Mouse (Mus musculus) stomach, postnatal 0 days (tissue): Measurements from ENCODE around the gene Aqr. TPM values are rescaled to one million over a fixed set of nuclear protein-coding genes. Genes with fewer than 3 reads are reported as not detected.
"Not testable (repeated sequence)": the region's sequence is repeated elsewhere in the genome, so short reads cannot be mapped to it uniquely, and the experiment has no call there.

Experiments used
- ATAC-seq: fragments of 200-750 bp; cut with Nextera tagmentation; 2 replicates; pipeline ENCODE4 v1.8.0; 2017; ENCODE audit not compliant: low FRiP score, low TSS enrichment
- DNase-seq: peaks from one replicate; pipeline ENCODE4 v3.0.0-alpha.2; 2016; ENCODE audit warnings: low spot score
- H3K27ac ChIP-seq: fragments of 300-500 bp; sonication (generic); replicated peaks from 2 replicates; pipeline ENCODE4 v1.5.1; 2014; ENCODE audit warnings: mild to moderate bottlenecking, control low read depth
- H3K27me3 ChIP-seq: fragments of 300-500 bp; sonication (generic); 2 replicates; pipeline ENCODE4 v1.6.1; 2014; ENCODE audit warnings: low read length; ENCODE audit not compliant: control insufficient read depth, insufficient read depth
- H3K36me3 ChIP-seq: fragments of 300-500 bp; sonication (generic); 2 replicates; pipeline ENCODE4 v1.6.1; 2014; ENCODE audit warnings: low read length, mixed read lengths; ENCODE audit not compliant: control insufficient read depth, insufficient read depth
- H3K4me1 ChIP-seq: fragments of 300-500 bp; sonication (generic); replicated peaks from 2 replicates; pipeline ENCODE4 v1.6.1; 2014; ENCODE audit warnings: antibody characterized with exemption; ENCODE audit not compliant: control insufficient read depth, insufficient read depth
- H3K4me2 ChIP-seq: fragments of 300-500 bp; sonication (generic); replicated peaks from 2 replicates; pipeline ENCODE4 v1.6.1; 2014; ENCODE audit warnings: low read depth, mild to moderate bottlenecking, control low read depth, moderate library complexity
- H3K4me3 ChIP-seq: fragments of 300-500 bp; sonication (generic); 2 replicates; pipeline ENCODE4 v1.5.1; 2014; ENCODE audit warnings: low read depth, low read length, control low read depth
- H3K9ac ChIP-seq: fragments of 300-500 bp; sonication (generic); 2 replicates; pipeline ENCODE4 v1.6.1; 2014; ENCODE audit warnings: mild to moderate bottlenecking, low read length, control low read depth, mixed read lengths
- H3K9me3 ChIP-seq: fragments of 300-500 bp; sonication (generic); 2 replicates; pipeline ENCODE4 v1.6.1; 2016; ENCODE audit warnings: low read length; ENCODE audit not compliant: control insufficient read depth
- CTCF ChIP-seq: IDR thresholded peaks from 2 replicates; pipeline ENCODE4 v1.5.1; 2016; ENCODE audit warnings: antibody characterized with exemption, low read depth, mild to moderate bottlenecking, moderate library complexity
- EP300 ChIP-seq: optimal IDR thresholded peaks from 2 replicates; pipeline ENCODE3; 2016; ENCODE audit warnings: antibody characterized with exemption
- WGBS: fragments of 180-500 bp; shearing (Covaris S2); extraction: QIAGEN DNeasy Blood & Tissue Kit; methylation state at CpG from one replicate; pipeline ENCODE4 v1.1.7; 2014; 5-methylcytosine and 5-hydroxymethylcytosine counted together
- polyA plus RNA-seq: library from polyadenylated mRNA; unstranded; fragments of >200 nt; fragmentation: Nextera tagmentation; extraction: Ambion mirVana; gene quantifications from 2 replicates; pipeline ENCODE4 v1.2.1, GENCODE M21; 2015

Gene Aqr
- polyA plus RNA-seq, result 21.4 TPM in 2 replicates

DNA sequence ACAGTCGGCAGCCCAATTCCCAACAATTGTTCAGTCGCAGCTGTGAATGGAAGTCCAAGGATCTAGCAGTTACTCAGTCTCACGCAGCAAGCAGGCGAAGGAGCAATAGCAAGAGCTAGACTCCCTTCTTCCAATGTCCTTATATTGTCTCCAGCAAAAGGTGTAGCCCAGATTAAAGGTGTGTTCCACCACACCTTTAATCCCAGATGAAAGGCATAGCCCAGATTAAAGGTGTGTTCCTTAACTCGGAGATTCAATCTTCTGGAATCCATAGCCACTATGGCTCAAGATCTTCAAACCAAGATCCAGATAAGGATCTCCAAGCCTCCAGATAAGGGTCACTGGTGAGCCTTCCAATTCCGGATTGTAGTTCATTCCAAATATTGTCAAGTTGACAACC, at the start of gene Aqr:
Gene Aqr (minus strand): TSS at position 101 of the 400 bp plus-strand sequence.
- not testable (repeated sequence) for H3K9ac ChIP-seq, H3K4me2 ChIP-seq, H3K36me3 ChIP-seq, H3K27me3 ChIP-seq, H3K4me3 ChIP-seq, H3K9me3 ChIP-seq, DNase-seq, H3K27ac ChIP-seq, ATAC-seq, H3K4me1 ChIP-seq
- 67% methylated on average over 1 of the region's 6 CpGs for WGBS

DNA sequence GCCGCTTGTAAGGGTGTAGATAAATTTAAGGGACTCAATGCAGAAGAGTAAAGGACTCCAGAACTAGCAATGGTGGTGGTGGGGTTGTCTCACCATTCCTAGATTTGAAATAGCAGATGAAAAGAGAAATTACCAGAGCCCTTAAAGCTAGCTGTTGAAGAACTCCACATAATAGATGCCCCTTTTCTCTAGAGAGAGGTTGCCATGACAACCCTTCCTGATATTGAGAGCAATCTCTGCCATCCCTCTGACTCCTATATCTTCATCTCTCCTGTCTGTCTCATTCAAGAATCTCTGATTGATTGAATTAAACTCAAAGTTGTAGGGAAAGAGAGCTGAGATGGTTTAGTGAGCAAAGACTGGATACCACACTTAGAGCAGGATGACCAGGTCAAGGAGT, 49.7 kb upstream of the Aqr start:
- Histone ChIP-seq H3K27me3 (no peaks in the 10 kb centered on the region), H3K4me3 (no peak overlapping the region), H3K4me2 (no peak overlapping the region), H3K9me3 (no peaks in the 10 kb centered on the region), H3K4me1 (no peaks in the 10 kb centered on the region), H3K9ac (no peak overlapping the region), H3K27ac (no peak overlapping the region), H3K36me3 (no peaks in the 10 kb centered on the region)
- WGBS, result 74% methylated on average over 1 of the region's 1 CpGs
- no peak for TF ChIP-seq EP300
- no peak for TF ChIP-seq CTCF
- DNase-seq (no peak), ATAC-seq (no peak)

DNA sequence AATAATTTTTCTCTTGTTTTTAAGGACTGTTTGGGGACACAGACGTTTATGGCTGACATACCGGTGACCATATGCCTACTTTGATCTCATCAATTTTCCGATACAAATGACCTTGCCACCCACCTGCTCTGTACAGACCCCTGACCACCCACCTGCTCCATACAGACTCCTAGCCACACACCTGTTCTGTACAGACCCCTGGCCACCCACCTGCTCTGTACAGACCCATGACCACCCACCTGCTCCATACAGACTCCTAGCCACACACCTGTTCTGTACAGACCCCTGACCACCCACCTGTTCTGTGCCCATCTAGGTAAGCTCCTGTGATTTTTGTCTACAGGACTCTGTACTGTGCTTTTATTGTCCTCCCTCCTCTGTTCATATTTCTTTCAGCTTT, 48.8 kb upstream of the Aqr start:
- WGBS, result 80% methylated on average over 3 of the region's 3 CpGs
- H3K9me3 ChIP-seq, result no peaks in the 10 kb centered on the region
- DNase-seq, result no peak
- H3K4me2 ChIP-seq, result no peak overlapping the region
- no peaks in the 10 kb centered on the region for H3K4me1 ChIP-seq
- H3K27me3 ChIP-seq, result no peaks in the 10 kb centered on the region
- ATAC-seq, result no peak
- H3K27ac ChIP-seq, result no peak overlapping the region
- no peak overlapping the region for H3K4me3 ChIP-seq
- H3K9ac ChIP-seq, result no peak overlapping the region
- H3K36me3 ChIP-seq, result no peaks in the 10 kb centered on the region
- TF ChIP-seq EP300 (no peak), CTCF (no peak)

DNA sequence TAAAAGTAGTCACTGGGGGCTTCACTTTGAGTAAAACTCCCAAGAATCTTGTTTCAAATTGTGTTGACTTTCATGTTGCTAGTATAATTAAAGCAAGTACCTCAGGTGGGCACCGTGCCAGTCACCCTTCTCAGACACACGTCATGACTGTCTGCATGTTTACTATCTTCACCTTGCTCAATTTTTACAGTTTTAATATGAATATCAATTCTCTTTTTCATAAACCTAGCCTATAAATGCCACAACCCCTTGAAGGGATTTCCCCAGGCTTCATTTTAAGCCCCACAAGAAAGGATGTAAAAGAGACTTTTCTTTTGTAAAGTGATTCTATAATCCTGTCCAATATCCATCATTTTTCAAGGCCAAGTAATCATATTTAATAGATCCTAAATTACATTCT, 44.4 kb upstream of the Aqr start:
- ATAC-seq (no peak), DNase-seq (no peak)
- TF ChIP-seq CTCF (no peak), EP300 (no peak)
- H3K36me3 ChIP-seq, result no peaks in the 10 kb centered on the region
- WGBS, result 55% methylated on average over 2 of the region's 2 CpGs
- no peaks in the 10 kb centered on the region for H3K4me1 ChIP-seq
- no peaks in the 10 kb centered on the region for H3K27me3 ChIP-seq
- H3K4me2 ChIP-seq, result no peak overlapping the region
- H3K27ac ChIP-seq, result no peak overlapping the region
- no peak overlapping the region for H3K9ac ChIP-seq
- no peak overlapping the region for H3K4me3 ChIP-seq
- no peaks in the 10 kb centered on the region for H3K9me3 ChIP-seq

DNA sequence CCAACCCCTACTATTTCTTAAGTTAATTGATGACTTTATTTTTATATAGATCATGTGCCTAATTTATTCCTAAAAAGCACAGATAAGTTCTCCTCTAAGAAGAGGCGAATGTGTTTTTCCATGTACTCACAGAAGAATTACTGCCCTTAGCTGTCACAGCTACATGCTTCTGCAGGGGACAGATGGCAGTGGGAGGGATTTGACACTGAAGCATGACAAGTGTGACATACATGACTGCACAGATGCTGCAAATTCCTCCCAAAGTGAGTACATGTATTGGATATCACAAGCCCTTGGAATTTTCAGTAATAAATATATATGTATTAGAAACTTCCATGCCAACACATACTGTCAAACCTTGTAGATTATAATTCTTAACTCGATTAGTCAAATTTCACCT, 41.8 kb upstream of the Aqr start:
- Histone ChIP-seq H3K4me2 (no peak overlapping the region), H3K4me3 (no peak overlapping the region), H3K9me3 (no peaks in the 10 kb centered on the region), H3K27ac (no peak overlapping the region), H3K4me1 (no peaks in the 10 kb centered on the region), H3K9ac (no peak overlapping the region), H3K27me3 (no peaks in the 10 kb centered on the region), H3K36me3 (no peaks in the 10 kb centered on the region)
- 87% methylated on average over 2 of the region's 2 CpGs for WGBS
- TF ChIP-seq EP300, result no peak
- TF ChIP-seq CTCF, result no peak
- ATAC-seq (no peak), DNase-seq (no peak)

DNA sequence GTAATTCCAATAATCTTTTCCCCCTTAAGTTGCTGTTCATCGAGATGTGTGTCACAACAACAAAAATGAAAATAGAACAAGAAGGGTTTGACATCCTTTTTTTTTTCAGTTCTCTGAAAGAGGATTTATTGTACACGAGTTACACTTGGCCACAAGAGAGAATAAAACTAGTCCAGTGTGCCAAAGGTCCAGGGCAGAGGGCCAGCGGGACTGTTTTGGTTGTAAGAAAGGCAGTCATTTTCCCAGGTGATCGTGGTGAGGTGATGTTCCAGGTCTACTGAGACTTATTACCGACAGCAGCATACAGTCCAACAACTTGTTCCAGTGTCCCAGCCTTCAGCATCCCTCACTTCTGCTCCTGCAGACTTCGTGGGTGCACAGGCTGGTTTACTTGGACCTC, 18.2 kb upstream of the Aqr start:
- no peak overlapping the region for H3K27ac ChIP-seq
- 58% methylated on average over 6 of the region's 6 CpGs for WGBS
- ATAC-seq (no peak), DNase-seq (no peak)
- H3K36me3 ChIP-seq, result no peaks in the 10 kb centered on the region
- no peak overlapping the region for H3K4me3 ChIP-seq
- TF ChIP-seq EP300, result no peak
- H3K4me2 ChIP-seq, result no peak overlapping the region
- H3K9me3 ChIP-seq, result no peaks in the 10 kb centered on the region
- H3K9ac ChIP-seq, result no peak overlapping the region
- no peaks in the 10 kb centered on the region for H3K27me3 ChIP-seq
- no peaks in the 10 kb centered on the region for H3K4me1 ChIP-seq
